Mouse (Mus musculus) midbrain, embryonic 15.5 days (tissue): ENCODE results near the gene Arvcf. TPM values are rescaled to one million over a fixed set of nuclear protein-coding genes. Genes with fewer than 3 reads are reported as not detected.

Source experiments
- microRNA counts: library from miRNA; unstranded; fragments of <30 nt; microRNA quantifications from one replicate; lab custom pipeline; 2016
- microRNA-seq: library from miRNA; unstranded; fragments of <30 nt; microRNA quantifications from one replicate; pipeline ENCODE4, GENCODE M21; 2016
- polyA plus RNA-seq: library from polyadenylated mRNA; unstranded; fragments of >200 nt; fragmentation: Nextera tagmentation; extraction: Ambion mirVana; gene quantifications from 2 replicates; pipeline ENCODE4 v1.2.1, GENCODE M21; 2015

Arvcf gene
- polyA plus RNA-seq, 1 experiment from 2014 or later, result 94.4 TPM

MicroRNAs encoded within 50 kb of the gene (microRNA counts, 519-probe panel; counts per million panel counts)
- 3,041 counts per million, percentile 70 among the panel's probes with 10 or more counts for microRNA mmu-miR-185 (lab: Ali Mortazavi, UCI)

Small RNA genes within 50 kb of the gene (microRNA-seq; reads per million reads assigned to microRNA genes)
- gene Gm26219, result not detected
- gene Mir185, result 539 reads per million, percentile 73 among the genes with 10 or more reads in this experiment

Other genes with a start within 250 kb of the Arvcf start
- gene Rtn4r, start 220.5 kb upstream of the Arvcf start, polyA plus RNA-seq, result 25.0 and 27.2 TPM in 2 replicates
- gene Ccdc188, start 130.3 kb upstream of the Arvcf start, polyA plus RNA-seq, result 0.14 TPM in 1 of 2 replicates, not detected in the other
- gene Zdhhc8, start 113.0 kb upstream of the Arvcf start, polyA plus RNA-seq, result 15.4 and 19.9 TPM in 2 replicates
- 107 and 122 TPM in 2 replicates for gene Trmt2a, start 99.5 kb upstream of the Arvcf start, polyA plus RNA-seq
- gene Ranbp1, start 99.5 kb upstream of the Arvcf start, polyA plus RNA-seq, result 334 and 360 TPM in 2 replicates
- gene Gm49776, start 89.9 kb upstream of the Arvcf start, polyA plus RNA-seq, result 5.1 TPM in 1 of 2 replicates, not detected in the other
- 37.5 and 38.9 TPM in 2 replicates for gene Dgcr8, start 58.9 kb upstream of the Arvcf start, polyA plus RNA-seq
- gene Tango2, start 79 bp upstream of the Arvcf start, polyA plus RNA-seq, result 74.3 and 83.1 TPM in 2 replicates
- 34.0 and 35.5 TPM in 2 replicates for gene Txnrd2, start 78.2 kb downstream of the Arvcf start, polyA plus RNA-seq
- 104 and 107 TPM in 2 replicates for gene Comt, start 78.7 kb downstream of the Arvcf start, polyA plus RNA-seq
- 18.1 and 20.0 TPM in 2 replicates for gene Gnb1l, start 150.5 kb downstream of the Arvcf start, polyA plus RNA-seq
- 4.4 and 5.5 TPM in 2 replicates for gene Rtl10, start 150.7 kb downstream of the Arvcf start, polyA plus RNA-seq
- gene Tbx1, start 242.5 kb downstream of the Arvcf start, polyA plus RNA-seq, result 0.80 and 0.98 TPM in 2 replicates